Mouse (Mus musculus) hindbrain, embryonic 15.5 days (tissue): Measurements from ENCODE around the gene Matn1. TPM values are rescaled to one million over a fixed set of nuclear protein-coding genes. Genes with fewer than 3 reads are reported as not detected.

Source experiments
- ATAC-seq: fragments of 200-750 bp; cut with Nextera tagmentation; 2 replicates; pipeline ENCODE4 v1.8.0; 2017; ENCODE audit warnings: low read depth, moderate number of reproducible peaks, moderate TSS enrichment; ENCODE audit not compliant: low FRiP score
- H3K27ac ChIP-seq: fragments of 300-500 bp; sonication (generic); replicated peaks from 2 replicates; pipeline ENCODE4 v1.5.1; 2015; ENCODE audit warnings: mild to moderate bottlenecking, inconsistent platforms
- H3K27me3 ChIP-seq: fragments of 300-500 bp; sonication (generic); 2 replicates; pipeline ENCODE4 v1.6.1; 2015; ENCODE audit warnings: control low read depth, inconsistent platforms
- H3K36me3 ChIP-seq: fragments of 300-500 bp; sonication (generic); 2 replicates; pipeline ENCODE4 v1.6.1; 2015; ENCODE audit warnings: control low read depth, inconsistent platforms
- H3K4me1 ChIP-seq: fragments of 300-500 bp; sonication (generic); replicated peaks from 2 replicates; pipeline ENCODE4 v1.6.1; 2015; ENCODE audit warnings: control low read depth, inconsistent platforms
- H3K4me2 ChIP-seq: fragments of 300-500 bp; sonication (generic); 2 replicates; pipeline ENCODE4 v1.6.1; 2015; ENCODE audit warnings: moderate library complexity, mild to moderate bottlenecking, inconsistent platforms
- H3K4me3 ChIP-seq: fragments of 300-500 bp; sonication (generic); 2 replicates; pipeline ENCODE4 v1.5.1; 2015; ENCODE audit warnings: mild to moderate bottlenecking, inconsistent platforms
- H3K9ac ChIP-seq: fragments of 300-500 bp; sonication (generic); 2 replicates; pipeline ENCODE4 v1.6.1; 2015; ENCODE audit warnings: inconsistent platforms
- H3K9me3 ChIP-seq: fragments of 300-500 bp; sonication (generic); 2 replicates; pipeline ENCODE4 v1.6.1; 2016; ENCODE audit warnings: control low read depth, inconsistent platforms
- WGBS: fragments of 180-500 bp; shearing (Covaris S2); methylation state at CpG from one replicate; pipeline ENCODE4 v1.1.7; 2015; 5-methylcytosine and 5-hydroxymethylcytosine counted together
- polyA plus RNA-seq: library from polyadenylated mRNA; unstranded; fragments of >200 nt; fragmentation: Nextera tagmentation; extraction: Ambion mirVana; gene quantifications from 2 replicates; pipeline ENCODE4 v1.2.1, GENCODE M21; 2015

Matn1 gene
- polyA plus RNA-seq, 1 experiment from 2014 or later: 1.8 TPM

- Histone ChIP-seq H3K4me3 (no peak overlapping the region), H3K36me3 (no peaks in the 10 kb centered on the region), H3K27me3 (no peaks in the 10 kb centered on the region), H3K4me2 (no peak overlapping the region), H3K27ac (no peak overlapping the region), H3K9ac (no peak overlapping the region), H3K4me1 (peaks cover 19% of the 10 kb centered on the region), H3K9me3 (no peaks in the 10 kb centered on the region)
- 61% methylated on average over 9 of the region's 9 CpGs for WGBS
- no peak for ATAC-seq
Observed at GRCm38 (mm10) chr4:130919750-130920356, 24.3 kb upstream of the Matn1 start.

GRCm38 (mm10) chr4:130920951-130921693 lies 23.1 kb upstream of the Matn1 start:
- H3K4me3 ChIP-seq: no peak overlapping the region
- H3K9ac ChIP-seq: no peak overlapping the region
- 35% methylated on average over 12 of the region's 12 CpGs for WGBS
- no peak overlapping the region for H3K27ac ChIP-seq
- no peaks in the 10 kb centered on the region for H3K36me3 ChIP-seq
- H3K4me1 ChIP-seq: peaks cover 19% of the 10 kb centered on the region
- H3K27me3 ChIP-seq: no peaks in the 10 kb centered on the region
- H3K9me3 ChIP-seq: no peaks in the 10 kb centered on the region
- no peak for ATAC-seq
- H3K4me2 ChIP-seq: no peak overlapping the region

- WGBS: 71% methylated on average over 10 of the region's 10 CpGs
- Histone ChIP-seq H3K36me3 (no peaks in the 10 kb centered on the region), H3K27ac (no peak overlapping the region), H3K9ac (no peak overlapping the region), H3K9me3 (no peaks in the 10 kb centered on the region), H3K4me1 (peaks cover 19% of the 10 kb centered on the region), H3K4me2 (no peak overlapping the region), H3K4me3 (no peak overlapping the region), H3K27me3 (no peaks in the 10 kb centered on the region)
- ATAC-seq: no peak
Observed at GRCm38 (mm10) chr4:130921986-130922385, 22.2 kb upstream of the Matn1 start.

GRCm38 (mm10) chr4:130926274-130926673 lies 17.9 kb upstream of the Matn1 start:
- Histone ChIP-seq H3K27ac (no peak overlapping the region), H3K27me3 (no peaks in the 10 kb centered on the region), H3K9me3 (no peaks in the 10 kb centered on the region), H3K36me3 (no peaks in the 10 kb centered on the region), H3K4me1 (no peaks in the 10 kb centered on the region), H3K4me3 (no peak overlapping the region), H3K4me2 (no peak overlapping the region), H3K9ac (no peak overlapping the region)
- no peak for ATAC-seq
- WGBS: 46% methylated on average over 6 of the region's 6 CpGs

- no peak overlapping the region for H3K4me2 ChIP-seq
- H3K27me3 ChIP-seq: no peaks in the 10 kb centered on the region
- no peak for ATAC-seq
- WGBS: 85% methylated on average over 12 of the region's 12 CpGs
- H3K4me3 ChIP-seq: no peak overlapping the region
- no peak overlapping the region for H3K27ac ChIP-seq
- no peaks in the 10 kb centered on the region for H3K4me1 ChIP-seq
- no peak overlapping the region for H3K9ac ChIP-seq
- H3K9me3 ChIP-seq: no peaks in the 10 kb centered on the region
- no peaks in the 10 kb centered on the region for H3K36me3 ChIP-seq
Observed at GRCm38 (mm10) chr4:130927821-130928220, 16.4 kb upstream of the Matn1 start.

GRCm38 (mm10) chr4:130942644-130943043 lies 1.5 kb upstream of the Matn1 start:
- 70% methylated on average over 14 of the region's 14 CpGs for WGBS
- H3K4me3 ChIP-seq: no peak overlapping the region
- no peak overlapping the region for H3K9ac ChIP-seq
- 0 out of 2 replicates have a peak, but pooled peaks cover 3% of the 10 kb centered on the region for H3K27me3 ChIP-seq
- no peak overlapping the region for H3K27ac ChIP-seq
- no peak for ATAC-seq
- peaks cover 5% of the 10 kb centered on the region; the same call in 1 of the 2 replicates for H3K4me1 ChIP-seq
- no peaks in the 10 kb centered on the region for H3K9me3 ChIP-seq
- H3K4me2 ChIP-seq: no peak overlapping the region
- H3K36me3 ChIP-seq: no peaks in the 10 kb centered on the region

- 0 out of 2 replicates have a peak, but pooled peaks cover 3% of the 10 kb centered on the region for H3K27me3 ChIP-seq
- ATAC-seq: no peak
- no peak overlapping the region for H3K9ac ChIP-seq
- no peak overlapping the region for H3K4me2 ChIP-seq
- H3K4me1 ChIP-seq: peaks cover 5% of the 10 kb centered on the region; the same call in 1 of the 2 replicates
- no peak overlapping the region for H3K27ac ChIP-seq
- no peaks in the 10 kb centered on the region for H3K36me3 ChIP-seq
- WGBS: 78% methylated on average over 7 of the region's 7 CpGs
- no peak overlapping the region for H3K4me3 ChIP-seq
- H3K9me3 ChIP-seq: no peaks in the 10 kb centered on the region
Observed at GRCm38 (mm10) chr4:130944779-130945178, 594 bp downstream of the Matn1 start.

- 21% methylated on average over 13 of the region's 13 CpGs for WGBS
- H3K9ac ChIP-seq: peak overlapping the region; percentile 13; the same call in 1 of the 2 replicates
- no peak overlapping the region for H3K27ac ChIP-seq
- peak; percentile 23; the same call in 1 of the 2 replicates for ATAC-seq
- H3K4me3 ChIP-seq: no peak overlapping the region
- no peaks in the 10 kb centered on the region for H3K36me3 ChIP-seq
- H3K4me2 ChIP-seq: no peak overlapping the region
- H3K27me3 ChIP-seq: 0 out of 2 replicates have a peak, but pooled peaks cover 3% of the 10 kb centered on the region
- peaks cover 5% of the 10 kb centered on the region; the same call in 1 of the 2 replicates for H3K4me1 ChIP-seq
- H3K9me3 ChIP-seq: no peaks in the 10 kb centered on the region
Observed at GRCm38 (mm10) chr4:130947094-130947647, 3.0 kb downstream of the Matn1 start.

GRCm38 (mm10) chr4:130949821-130950384 lies 5.7 kb downstream of the Matn1 start:
- H3K27me3 ChIP-seq: 0 out of 2 replicates have a peak, but pooled peaks cover 3% of the 10 kb centered on the region
- no peak for ATAC-seq
- H3K9ac ChIP-seq: no peak overlapping the region
- H3K4me1 ChIP-seq: peaks cover 5% of the 10 kb centered on the region; the same call in 1 of the 2 replicates
- no peaks in the 10 kb centered on the region for H3K9me3 ChIP-seq
- no peak overlapping the region for H3K4me3 ChIP-seq
- WGBS: 86% methylated on average over 35 of the region's 35 CpGs
- no peak overlapping the region for H3K27ac ChIP-seq
- no peaks in the 10 kb centered on the region for H3K36me3 ChIP-seq
- H3K4me2 ChIP-seq: no peak overlapping the region

GRCm38 (mm10) chr4:130952531-130952930 lies 8.3 kb downstream of the Matn1 start:
- ATAC-seq: no peak
- Histone ChIP-seq H3K27ac (no peak overlapping the region), H3K27me3 (no peaks in the 10 kb centered on the region), H3K4me1 (0 out of 2 replicates have a peak, but pooled peaks cover 3% of the 10 kb centered on the region), H3K4me3 (no peak overlapping the region), H3K36me3 (no peaks in the 10 kb centered on the region), H3K4me2 (no peak overlapping the region), H3K9ac (no peak overlapping the region), H3K9me3 (no peaks in the 10 kb centered on the region)
- WGBS: 53% methylated on average over 17 of the region's 17 CpGs

GRCm38 (mm10) chr4:130957156-130957555 lies 13.0 kb downstream of the Matn1 start:
- Histone ChIP-seq H3K4me1 (peaks cover 7% of the 10 kb centered on the region; the same call in 1 of the 2 replicates), H3K9ac (no peak overlapping the region), H3K9me3 (no peaks in the 10 kb centered on the region), H3K4me2 (no peak overlapping the region), H3K27me3 (no peaks in the 10 kb centered on the region), H3K36me3 (no peaks in the 10 kb centered on the region), H3K27ac (no peak overlapping the region), H3K4me3 (no peak overlapping the region)
- 58% methylated on average over 10 of the region's 10 CpGs for WGBS
- no peak for ATAC-seq

- 77% methylated on average over 5 of the region's 5 CpGs for WGBS
- H3K9me3 ChIP-seq: no peaks in the 10 kb centered on the region
Observed at GRCm38 (mm10) chr4:130958812-130959211, 14.6 kb downstream of the Matn1 start.

More at GRCm38 (mm10) chr4:130958812-130959211, 14.6 kb downstream of the Matn1 start:
- Histone ChIP-seq H3K27me3 (no peaks in the 10 kb centered on the region), H3K4me3 (no peak overlapping the region), H3K27ac (no peak overlapping the region), H3K4me1 (peaks cover 7% of the 10 kb centered on the region; the same call in 1 of the 2 replicates), H3K9ac (no peak overlapping the region), H3K4me2 (no peak overlapping the region), H3K36me3 (no peaks in the 10 kb centered on the region)
- no peak for ATAC-seq
